Mouse (Mus musculus) heart, postnatal 25 days (tissue): ENCODE results near the gene Rhoq. TPM values are rescaled to one million over a fixed set of nuclear protein-coding genes. Genes with fewer than 3 reads are reported as not detected.

Experiments
- DNase-seq: peaks from one replicate; pipeline ENCODE4 v3.0.0; 2022; ENCODE audit warnings: low spot score
- intact Hi-C: fragments of 180-260 bp; cut with DNase I; formaldehyde crosslinking; loops from one replicate; pipeline ENCODE4 v1.15.1; 2025
- total RNA-seq, 2 experiments: library from RNA; stranded (reverse); gene quantifications; 2 replicates each; pipeline ENCODE4 v1.2.3; 2021

Rhoq gene
- total RNA-seq, 2 experiments from 2014 or later = 140 to 159 TPM

GRCm38 (mm10) chr17:86961301-86961841, 1.5 kb upstream of the Rhoq start:
- intact Hi-C loops = loop anchor here (5.0 kb wide), 2 partner anchors 39 to 146 kb away; partner anchors contain the start of gene Socs5
- peak; percentile 62 for DNase-seq

- intact Hi-C loops = loop anchor here (1.0 to 5.0 kb wide), 4 partner anchors 24 to 145 kb away; partner anchors contain the start of gene Socs5
- DNase-seq = peak; percentile 88
Measured at GRCm38 (mm10) chr17:86962297-86962893, 487 bp upstream of the Rhoq start.

GRCm38 (mm10) chr17:86963586-86963902, 662 bp downstream of the Rhoq start:
- intact Hi-C loops = loop anchor here (2.0 to 5.0 kb wide), 3 partner anchors 25 to 144 kb away; partner anchors contain the start of gene Socs5
- DNase-seq = no peak

- intact Hi-C loops = loop anchor here (5.0 kb wide), 2 partner anchors 42 to 143 kb away; partner anchors contain the start of gene Socs5
- DNase-seq = no peak
Measured at GRCm38 (mm10) chr17:86964041-86964440, 1.2 kb downstream of the Rhoq start.

- DNase-seq = peak; percentile 83
- intact Hi-C loops = loop anchor here (5.0 kb wide), 2 partner anchors 42 to 143 kb away; partner anchors contain the start of gene Socs5
Measured at GRCm38 (mm10) chr17:86964502-86964901, 1.6 kb downstream of the Rhoq start.

GRCm38 (mm10) chr17:86965121-86965520, 2.2 kb downstream of the Rhoq start:
- DNase-seq = no peak
- intact Hi-C loops = loop anchor here (5.0 kb wide), 1 partner anchor 57 kb away; no protein-coding TSS in a partner anchor

GRCm38 (mm10) chr17:86966040-86966439, 3.2 kb downstream of the Rhoq start:
- no peak for DNase-seq
- intact Hi-C loops = loop anchor here (5.0 kb wide), 1 partner anchor 56 kb away; no protein-coding TSS in a partner anchor

GRCm38 (mm10) chr17:86967048-86967447, 4.2 kb downstream of the Rhoq start:
- no peak for DNase-seq
- intact Hi-C loops = loop anchor here (5.0 kb wide), 1 partner anchor 55 kb away; no protein-coding TSS in a partner anchor

- no peak for DNase-seq
- intact Hi-C loops = loop anchor here (5.0 kb wide), 1 partner anchor 54 kb away; no protein-coding TSS in a partner anchor
Measured at GRCm38 (mm10) chr17:86967536-86968525, 4.9 kb downstream of the Rhoq start.

- DNase-seq = no peak
- intact Hi-C loops = loop anchor here (5.0 kb wide), 1 partner anchor 54 kb away; no protein-coding TSS in a partner anchor
Measured at GRCm38 (mm10) chr17:86968581-86968980, 5.7 kb downstream of the Rhoq start.

GRCm38 (mm10) chr17:86969582-86969981, 6.7 kb downstream of the Rhoq start:
- no peak for DNase-seq
- intact Hi-C loops = loop anchor here (5.0 kb wide), 1 partner anchor 53 kb away; no protein-coding TSS in a partner anchor

GRCm38 (mm10) chr17:86970026-86970750, 7.3 kb downstream of the Rhoq start:
- intact Hi-C loops = no loop called here
- no peak for DNase-seq

- intact Hi-C loops = no loop called here
- DNase-seq = no peak
Measured at GRCm38 (mm10) chr17:86971036-86971435, 8.2 kb downstream of the Rhoq start.

- intact Hi-C loops = no loop called here
- no peak for DNase-seq
Measured at GRCm38 (mm10) chr17:86971860-86972259, 9.0 kb downstream of the Rhoq start.

- no peak for DNase-seq
- intact Hi-C loops = no loop called here
Measured at GRCm38 (mm10) chr17:86973097-86973496, 10.2 kb downstream of the Rhoq start.

GRCm38 (mm10) chr17:86976387-86976786, 13.5 kb downstream of the Rhoq start:
- intact Hi-C loops = no loop called here
- DNase-seq = no peak

- no peak for DNase-seq
- intact Hi-C loops = no loop called here
Measured at GRCm38 (mm10) chr17:86978496-86978895, 15.6 kb downstream of the Rhoq start.

GRCm38 (mm10) chr17:86981205-86981604, 18.3 kb downstream of the Rhoq start:
- intact Hi-C loops = loop anchor here (5.0 kb wide), 1 partner anchor 599 kb away; no protein-coding TSS in a partner anchor

GRCm38 (mm10) chr17:86981701-86982100, 18.8 kb downstream of the Rhoq start:
- no peak for DNase-seq
- intact Hi-C loops = loop anchor here (5.0 kb wide), 1 partner anchor 599 kb away; no protein-coding TSS in a partner anchor

More at GRCm38 (mm10) chr17:86981205-86981604, 18.3 kb downstream of the Rhoq start:
- DNase-seq = no peak
